Mouse (Mus musculus) gastrocnemius, postnatal 4 days (tissue): ENCODE measurements around the gene Crim1. TPM values are rescaled to one million over a fixed set of nuclear protein-coding genes. Genes with fewer than 3 reads are reported as not detected.
"Not testable (repeated sequence)": the region's sequence is repeated elsewhere in the genome, so short reads cannot be mapped to it uniquely, and the experiment has no call there.

Source experiments
- DNase-seq, 2 experiments: peaks; one replicate each; pipeline ENCODE4 v3.0.0; 2021 to 2022; ENCODE audit warnings: low spot score in 2 of 2, mixed read lengths in 2 of 2
- total RNA-seq, 2 experiments: library from RNA; stranded (reverse); gene quantifications; 2 replicates each; pipeline ENCODE4 v1.2.3; 2021

Crim1 gene
- total RNA-seq, 2 experiments from 2014 or later = 21.1 to 26.8 TPM

DNA sequence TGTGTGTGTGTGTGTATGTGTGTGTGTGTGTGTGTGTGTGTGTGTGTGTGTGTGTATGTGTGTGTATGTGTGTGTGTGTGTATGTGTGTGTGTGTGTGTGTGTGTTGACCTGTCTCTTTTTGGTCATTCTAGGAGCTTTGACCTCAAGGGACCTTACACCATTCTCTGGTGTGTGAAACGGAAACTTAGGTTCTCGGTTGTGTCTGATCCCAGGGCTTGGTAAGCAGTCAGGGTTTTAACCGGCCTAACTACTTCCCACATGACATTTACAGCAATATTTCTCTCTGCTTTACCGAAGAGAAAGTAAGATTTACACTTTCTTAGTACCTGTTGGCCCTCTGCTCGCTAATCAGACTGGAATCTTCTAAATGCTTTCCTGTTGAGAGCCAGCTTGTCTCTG is 48.1 kb downstream of the Crim1 start:
- no peak for DNase-seq

DNA sequence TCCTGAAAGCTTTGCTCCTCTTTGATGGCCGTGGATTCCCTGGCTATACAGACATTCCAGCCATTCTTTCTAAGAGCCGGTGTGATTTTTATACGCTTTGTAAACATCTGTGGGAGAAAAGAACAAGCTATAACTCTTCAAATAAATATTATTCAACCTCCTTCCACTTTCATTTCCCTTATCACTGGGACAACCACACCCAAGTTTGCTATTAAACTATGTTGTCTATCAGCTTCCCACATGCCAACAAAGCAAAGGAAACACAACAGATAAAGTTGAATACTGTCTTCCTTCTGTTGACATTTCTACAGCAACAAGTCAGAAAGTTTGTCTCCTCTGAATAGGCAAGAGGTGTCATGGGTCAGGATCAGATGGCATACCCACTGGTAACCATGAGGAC is 48.9 kb downstream of the Crim1 start:
- no peak for DNase-seq

DNA sequence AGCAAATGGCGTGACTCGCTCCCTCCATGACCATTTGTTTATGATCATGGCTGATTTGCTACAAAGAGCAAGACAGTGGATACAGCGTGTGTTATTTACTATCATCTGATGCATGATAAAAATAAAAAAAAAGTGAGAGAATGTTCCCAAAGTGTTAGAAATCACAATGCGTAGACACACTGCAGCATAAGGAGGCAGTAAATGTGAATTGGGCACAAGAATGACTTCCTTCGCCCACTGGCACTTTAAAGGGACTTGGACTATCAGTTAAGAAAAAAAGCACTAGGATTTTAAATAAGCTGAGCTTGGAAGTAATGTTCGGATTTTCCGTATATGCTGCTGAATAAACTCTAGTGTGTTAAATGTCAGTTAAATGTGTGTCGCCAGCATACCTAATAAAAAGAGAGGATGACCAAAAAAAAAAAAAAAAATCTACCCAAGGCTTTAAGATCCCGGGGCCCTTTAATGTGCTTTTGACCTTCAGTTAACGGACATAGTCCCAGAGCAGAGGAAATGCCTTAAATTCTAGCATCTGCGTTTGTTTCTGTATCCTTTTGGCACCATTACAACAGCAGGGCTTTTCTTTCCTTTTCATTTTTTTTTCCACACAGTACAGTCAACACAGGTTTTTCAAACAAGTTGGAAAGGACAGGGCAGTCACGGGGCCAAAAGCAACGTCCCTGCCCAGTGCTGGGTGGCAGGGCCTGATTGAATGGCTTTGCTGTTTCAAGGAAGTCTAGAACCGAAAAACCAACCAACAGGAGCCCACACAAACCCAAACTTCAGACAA is 50.3 kb downstream of the Crim1 start:
- no peak for DNase-seq

DNA sequence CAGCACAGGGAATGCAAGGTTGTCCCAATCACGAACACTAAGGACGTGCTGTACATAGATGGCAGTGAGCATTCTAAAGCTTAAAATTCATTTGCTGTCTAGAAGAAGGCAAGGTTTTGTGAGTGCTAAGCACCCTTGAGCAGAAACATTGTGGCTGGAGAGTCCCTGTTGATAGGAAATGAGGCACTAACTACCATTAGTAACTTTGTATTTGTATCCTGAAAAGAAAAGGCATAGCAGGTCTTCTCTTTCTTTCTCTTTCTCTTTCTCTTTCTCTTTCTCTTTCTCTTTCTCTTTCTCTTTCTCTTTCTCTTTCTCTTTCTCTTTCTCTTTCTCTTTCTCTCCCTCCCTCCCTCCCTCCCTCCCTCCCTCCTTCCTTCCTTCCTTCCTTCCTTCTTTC is 53.5 kb downstream of the Crim1 start:
- DNase-seq = not testable (repeated sequence)

DNA sequence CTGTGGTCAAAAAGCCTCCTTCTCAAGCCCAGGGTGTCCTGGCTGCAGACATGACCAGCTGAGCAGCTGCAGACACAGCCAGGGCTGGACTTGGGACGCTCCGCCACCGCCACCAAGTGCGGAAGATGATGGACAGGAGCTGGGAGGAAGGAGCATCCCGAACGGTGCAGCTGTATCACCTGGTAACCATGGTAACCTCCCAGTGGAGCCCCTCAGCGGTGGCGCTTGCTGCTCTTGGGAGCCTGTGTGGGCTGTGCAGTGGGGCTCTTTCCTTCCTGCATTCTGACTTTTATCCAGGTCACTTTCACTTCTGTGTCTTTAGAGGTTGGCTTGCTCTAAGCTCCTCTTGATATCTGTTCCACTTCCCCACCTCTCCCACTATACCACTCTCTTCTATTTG is 54.2 kb downstream of the Crim1 start:
- DNase-seq = no peak

DNA sequence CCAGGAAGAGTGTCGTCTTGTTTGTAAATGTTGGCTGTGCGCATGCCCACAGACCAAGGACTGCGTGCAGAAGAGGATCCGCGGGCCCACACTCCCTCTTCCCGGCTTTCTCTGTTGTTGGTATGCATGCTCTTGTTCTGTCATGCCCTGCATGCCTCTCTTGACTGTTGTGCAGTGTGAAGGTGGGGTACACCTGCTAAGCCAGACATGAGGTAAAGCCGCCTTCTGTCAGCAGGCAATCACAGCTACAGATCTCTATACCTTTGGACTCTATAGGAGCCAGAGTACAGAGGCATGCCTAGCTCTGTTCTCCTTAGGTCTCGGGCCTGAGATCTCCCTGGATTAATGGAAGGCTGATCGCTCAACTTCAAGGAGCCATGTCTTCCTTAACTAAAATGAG is 55.7 kb downstream of the Crim1 start:
- no peak for DNase-seq

DNA sequence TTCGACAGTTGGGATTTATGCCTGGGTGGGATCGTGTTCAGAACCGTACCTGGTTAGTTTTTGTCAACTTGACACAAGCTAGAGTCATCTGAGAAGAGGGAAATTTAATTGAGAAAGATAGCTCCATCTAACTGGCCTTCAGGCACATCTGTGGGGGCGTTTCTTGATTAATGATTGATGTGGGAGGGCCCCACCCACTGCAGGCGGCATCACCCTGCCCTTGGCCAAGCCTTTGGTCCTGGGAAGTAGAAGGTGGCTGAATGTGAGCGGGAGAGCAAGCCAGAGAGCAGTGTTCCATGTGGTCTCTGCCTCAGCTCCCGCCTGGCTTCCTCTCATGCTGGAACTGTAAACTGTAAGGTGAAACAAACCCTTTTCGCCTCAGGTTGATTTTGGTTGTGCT is 56.5 kb downstream of the Crim1 start:
- no peak for DNase-seq

DNA sequence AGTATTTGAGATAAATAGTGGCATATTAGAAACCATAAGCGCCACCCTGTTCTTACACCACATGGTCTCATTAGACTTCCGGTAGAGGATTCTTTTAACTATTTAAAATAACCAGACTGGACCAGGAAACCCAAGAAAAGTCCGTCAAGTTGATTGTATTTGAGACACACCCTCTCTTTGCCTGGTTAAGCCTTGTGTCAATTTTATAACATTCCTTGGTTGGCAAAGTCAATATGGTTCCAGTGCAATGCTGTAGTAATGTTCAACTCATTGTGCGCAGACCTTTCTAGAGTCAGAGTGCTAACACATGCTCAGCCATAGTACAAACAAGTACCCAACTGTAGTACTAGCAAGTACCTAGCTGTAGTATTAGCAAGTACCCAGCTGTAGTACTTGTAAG is 61.6 kb downstream of the Crim1 start:
- DNase-seq = no peak

DNA sequence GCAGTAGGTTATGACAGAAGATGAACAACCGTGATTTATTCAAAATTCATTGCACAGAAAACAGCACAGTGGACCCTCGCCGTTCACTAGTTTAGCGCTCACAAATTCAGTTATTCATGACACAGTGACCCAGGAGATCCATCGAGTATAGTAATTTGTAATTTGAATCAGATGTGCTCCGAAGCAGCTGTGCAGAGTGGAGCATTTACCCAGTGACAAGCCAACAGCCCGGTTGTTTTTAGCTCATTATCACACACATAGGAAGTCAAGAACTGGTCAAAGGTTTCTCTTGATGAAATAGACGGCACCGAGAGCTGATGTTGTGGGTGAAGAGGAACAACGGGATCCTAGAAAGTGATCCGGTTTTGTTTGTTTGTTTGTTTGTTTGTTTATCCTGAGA is 64.1 kb downstream of the Crim1 start:
- DNase-seq = no peak

DNA sequence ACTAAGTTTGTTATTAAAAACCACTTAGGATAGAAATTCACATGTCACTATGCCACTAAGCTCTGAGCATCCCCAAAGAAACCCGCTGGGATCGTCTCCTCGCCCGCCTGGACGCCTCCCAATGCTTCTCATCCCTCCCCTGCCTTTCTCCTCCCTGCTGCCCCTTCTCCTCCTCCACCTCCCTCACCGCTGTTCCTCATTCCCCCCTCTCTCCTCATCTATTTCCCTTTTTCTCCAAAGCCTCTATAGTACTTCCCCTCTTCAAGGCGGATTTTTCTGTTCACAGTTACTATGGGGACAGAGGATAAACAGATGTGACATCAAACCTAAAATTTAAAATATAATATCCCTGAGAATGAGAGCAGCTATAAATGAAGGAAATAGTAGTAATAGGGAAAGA is 65.1 kb downstream of the Crim1 start:
- no peak for DNase-seq

DNA sequence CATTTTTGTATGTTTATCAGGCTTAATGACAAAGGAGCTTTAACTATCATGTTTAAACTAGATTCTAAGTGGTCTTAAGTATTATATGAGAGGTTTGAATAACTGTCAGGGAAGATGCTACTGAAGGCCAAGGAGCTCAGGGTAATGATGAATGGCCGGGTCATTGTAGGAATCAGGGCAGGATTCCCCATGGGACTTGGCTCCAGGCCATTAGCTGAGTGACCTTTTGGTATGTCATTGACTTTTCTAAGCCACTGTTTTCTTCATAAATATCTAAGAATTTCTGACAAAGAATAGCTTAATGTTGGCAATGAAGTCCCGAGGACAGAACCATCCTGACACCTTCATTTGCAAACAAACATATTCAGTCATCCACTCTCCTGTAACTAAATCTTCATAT is 66.2 kb downstream of the Crim1 start:
- DNase-seq = no peak

DNA sequence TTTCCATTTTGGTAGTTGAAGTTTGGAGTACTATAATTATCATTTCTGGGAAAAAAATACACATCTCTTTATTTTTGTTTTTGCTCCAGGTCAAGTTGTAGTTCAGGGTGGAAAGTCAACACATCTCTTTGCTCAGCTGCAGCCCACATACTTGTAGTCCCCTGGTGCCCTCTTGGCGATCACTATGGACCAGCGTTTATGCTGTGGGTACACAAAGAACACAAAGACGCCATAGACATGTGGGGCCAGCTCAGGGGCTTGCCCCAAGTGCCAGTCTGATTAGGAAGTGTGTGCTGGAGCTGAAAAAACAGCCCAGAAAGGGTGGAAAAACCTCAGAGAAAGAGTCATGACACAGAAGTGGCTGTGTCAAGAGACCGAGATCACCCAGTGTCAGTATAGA is 68.5 kb downstream of the Crim1 start:
- DNase-seq = no peak

DNA sequence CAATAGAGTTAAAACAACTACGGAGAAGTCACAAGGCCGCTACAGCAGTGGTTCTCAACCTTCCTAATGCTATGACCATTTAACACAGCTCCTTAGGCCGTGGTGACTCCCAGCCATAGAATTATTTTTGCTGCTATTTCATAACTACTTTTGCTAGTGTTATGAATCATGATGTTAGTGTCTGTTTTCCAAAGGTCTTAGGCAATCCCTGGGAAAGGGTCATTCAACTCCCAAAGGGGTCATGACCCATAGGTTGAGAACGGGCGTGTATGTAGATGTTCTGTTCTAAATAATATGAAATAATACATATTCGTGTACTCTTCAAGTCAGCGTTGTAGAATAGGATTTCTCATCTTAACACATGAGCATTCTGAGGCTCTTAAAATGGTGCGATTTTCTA is 69.3 kb downstream of the Crim1 start:
- DNase-seq = no peak

DNA sequence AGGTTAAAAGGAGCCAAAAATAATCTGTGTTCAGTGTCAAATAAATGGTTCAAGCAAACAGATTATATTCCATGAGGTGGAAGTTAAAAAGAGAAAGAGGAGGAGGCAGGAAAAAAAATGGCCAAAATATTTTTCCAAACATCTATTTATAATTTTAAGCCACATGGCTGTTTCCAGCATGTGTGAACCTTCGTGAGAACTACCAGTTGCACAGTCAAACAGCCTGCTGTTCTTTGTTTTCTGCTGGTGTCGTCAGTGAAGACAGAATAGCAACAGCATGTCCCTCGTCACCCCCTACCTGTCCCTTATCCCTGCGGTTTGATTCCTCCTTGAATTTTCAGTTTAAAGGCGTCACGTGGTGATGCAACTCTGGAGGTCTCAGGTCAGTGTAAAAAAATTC is 70.0 kb downstream of the Crim1 start:
- DNase-seq = no peak

DNA sequence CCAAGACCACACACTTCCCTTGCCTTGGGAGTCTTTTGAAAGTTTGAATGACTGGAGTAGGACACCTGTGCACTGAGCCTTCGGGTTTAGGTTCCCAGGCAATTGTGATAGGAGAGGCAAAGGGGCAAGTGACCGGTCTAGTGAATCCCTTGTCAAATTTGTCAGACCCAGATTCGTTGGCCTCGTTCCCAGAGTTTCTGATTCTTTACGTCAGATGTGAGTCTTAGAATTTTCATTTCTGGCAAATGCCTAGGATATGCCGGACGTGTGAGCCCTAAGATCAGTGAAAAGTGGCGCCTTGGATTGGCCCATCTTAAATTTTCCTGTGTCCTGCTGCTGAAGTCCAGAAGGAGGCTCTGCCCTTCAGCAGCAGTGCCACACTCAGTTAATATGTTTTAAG is 71.7 kb downstream of the Crim1 start:
- DNase-seq = no peak

DNA sequence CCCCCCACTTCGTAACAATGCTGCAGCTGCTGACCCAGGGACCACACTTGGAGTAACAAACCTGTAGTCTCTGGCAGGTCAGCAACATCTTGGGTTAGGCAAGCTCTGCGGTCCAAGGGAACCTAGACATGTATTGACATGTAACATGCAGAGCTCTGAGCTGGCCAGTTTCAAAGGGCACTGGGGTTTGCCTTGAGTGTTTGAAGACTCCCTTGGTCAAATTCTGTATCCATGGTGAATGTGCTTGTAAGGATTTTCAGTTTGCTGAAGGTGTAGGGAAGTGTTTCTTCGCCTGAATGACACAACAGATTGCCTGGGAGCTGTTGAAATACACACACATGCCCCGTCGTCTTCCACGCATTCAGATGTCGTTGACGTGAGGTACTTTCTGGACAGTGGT is 72.1 kb downstream of the Crim1 start:
- DNase-seq = no peak

DNA sequence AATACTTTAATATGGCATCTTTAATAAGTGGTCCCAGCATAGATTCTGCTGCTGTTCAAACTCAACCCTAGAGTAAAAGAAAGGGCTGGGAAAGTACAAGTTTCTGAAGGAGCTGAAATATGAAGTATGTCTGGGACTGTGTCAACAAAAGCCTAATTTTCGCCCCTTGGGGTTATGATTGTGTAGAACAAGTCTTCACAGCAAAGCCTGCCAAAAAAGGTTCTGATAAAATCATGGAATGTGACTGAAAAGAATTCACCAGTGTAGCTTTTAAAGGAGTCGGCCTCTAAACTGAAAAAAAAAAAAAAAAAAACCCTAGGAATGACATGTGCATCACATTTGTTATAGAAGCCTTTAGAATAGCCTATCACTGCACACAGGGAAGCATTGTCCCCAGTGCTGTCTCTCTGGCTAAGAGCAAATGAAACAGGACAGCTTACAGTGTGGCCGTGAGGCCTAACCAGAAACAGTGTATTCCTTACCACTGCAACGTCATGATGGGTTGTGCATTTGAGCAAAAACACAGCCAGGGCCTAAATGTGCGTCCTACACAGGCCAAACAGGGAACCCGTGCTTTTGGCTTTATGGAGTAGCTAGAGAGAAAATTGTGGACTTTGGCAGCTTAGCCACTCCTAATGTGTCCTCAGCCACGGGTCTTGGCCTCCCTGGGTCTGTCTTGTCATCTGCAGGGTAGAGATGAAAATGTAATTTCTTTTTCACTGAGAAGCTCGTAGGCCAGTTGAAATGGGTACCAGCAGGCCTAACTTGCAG is 72.8 kb downstream of the Crim1 start:
- DNase-seq = no peak

DNA sequence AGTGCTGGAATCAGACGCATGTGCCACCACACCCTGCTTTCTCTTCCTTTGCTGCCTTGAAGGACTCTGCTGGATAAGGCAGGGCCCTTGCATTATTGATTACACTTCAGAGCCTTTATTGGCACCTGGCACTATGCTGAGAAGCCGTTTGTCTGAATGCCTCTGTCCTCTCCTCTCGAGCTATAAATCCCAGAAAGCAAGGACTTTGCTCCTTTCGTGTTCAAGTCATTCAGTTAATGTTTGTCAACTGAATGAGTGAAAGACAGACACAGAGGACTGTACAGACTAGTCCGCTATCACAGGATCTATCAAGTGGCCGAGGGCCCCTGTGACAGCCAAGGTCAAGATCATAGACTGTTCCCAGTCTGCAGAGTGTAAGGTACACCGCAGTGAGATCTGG is 73.8 kb downstream of the Crim1 start:
- DNase-seq = no peak

DNA sequence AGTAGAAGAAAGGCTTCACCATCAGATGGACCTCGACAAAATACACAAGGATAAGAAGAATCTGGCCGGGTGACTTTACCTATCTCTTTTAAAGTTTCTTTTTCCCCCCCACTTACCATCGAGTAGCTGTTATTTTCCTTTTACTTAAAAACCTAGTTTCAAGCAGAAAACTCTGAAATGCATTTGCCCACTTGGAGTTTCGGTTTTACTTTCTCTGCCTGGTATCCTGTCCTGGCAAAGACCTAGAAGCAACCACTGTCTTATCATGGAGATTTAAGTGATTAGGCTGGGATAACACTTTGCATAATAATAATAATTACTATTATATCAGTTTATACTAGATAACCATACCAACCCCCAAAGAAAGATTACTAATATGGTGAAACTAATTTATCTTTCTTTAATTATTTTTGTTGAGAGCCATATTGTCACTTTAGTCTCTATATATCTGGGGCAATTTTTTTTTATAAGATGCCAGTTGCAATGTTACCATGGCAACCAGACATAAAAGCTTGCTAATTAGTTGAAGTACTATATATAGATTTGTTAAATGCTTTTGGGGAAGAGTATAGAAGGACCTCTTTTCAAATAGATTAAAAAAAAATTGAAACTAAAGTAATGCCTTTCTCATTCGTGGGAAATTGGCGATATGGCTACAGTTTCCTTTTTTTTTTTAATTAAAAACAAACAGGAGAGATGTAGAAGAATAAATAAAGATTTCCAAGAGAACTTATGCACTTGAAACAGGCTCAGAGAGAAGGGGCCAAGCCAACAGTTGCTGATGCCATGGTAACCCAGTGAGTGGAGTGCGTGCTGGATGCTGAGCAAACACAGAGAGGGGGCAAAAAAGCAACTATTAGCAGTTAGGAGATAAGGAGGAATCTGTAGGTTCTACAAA is 74.8 kb downstream of the Crim1 start:
- no peak for DNase-seq

DNA sequence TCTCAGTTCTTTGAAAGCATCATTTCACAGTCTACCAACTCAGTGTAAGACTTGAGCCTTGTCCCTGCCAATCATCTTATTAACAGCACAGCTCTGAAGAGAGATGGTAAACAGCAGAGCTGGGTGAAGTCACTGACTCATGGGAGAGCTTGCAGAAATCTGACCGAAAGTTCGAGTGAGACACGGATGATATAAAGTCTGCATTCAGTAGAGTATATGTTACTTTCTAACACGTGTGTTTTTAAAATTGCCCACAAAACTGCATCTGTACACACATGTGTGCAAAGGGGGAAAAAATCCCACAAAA is 75.4 kb downstream of the Crim1 start:
- DNase-seq = no peak

DNA sequence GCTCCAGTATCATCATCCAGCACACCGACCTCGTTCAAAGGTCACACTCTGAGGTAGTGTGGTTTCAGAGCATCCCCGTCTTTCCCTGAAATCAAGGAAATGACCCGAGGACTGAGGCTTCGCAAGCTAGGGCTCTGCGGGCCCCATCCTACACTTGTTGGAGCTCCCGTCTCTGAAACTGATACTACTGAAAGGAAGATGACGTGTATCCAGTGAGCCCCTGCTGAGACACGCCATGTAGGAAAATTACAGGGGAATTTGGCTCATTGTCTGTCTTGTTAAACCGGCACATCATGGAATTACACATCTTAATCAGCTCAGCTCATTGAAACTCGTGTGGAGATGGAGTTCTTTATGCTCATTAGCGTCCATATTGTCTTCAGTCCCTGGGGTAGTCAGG is 79.1 kb downstream of the Crim1 start:
- no peak for DNase-seq
